Mouse (Mus musculus): ENCODE measurements around the gene Ap3s2. TPM values are rescaled to one million over a fixed set of nuclear protein-coding genes. Genes with fewer than 3 reads are reported as not detected.

The Ap3s2 gene
- total RNA-seq, 2 experiments from 2014 or later = 38.4 to 42.4 TPM

- DNase-seq (ENCODE audit: low spot score in 2 of 2) = no peak
- intact Hi-C loops (cut with DNase I) = no loop called here
Observed at GRCm38 (mm10) chr7:79892576-79893428, 27.6 kb downstream of the Ap3s2 start.

- DNase-seq (ENCODE audit: low spot score in 2 of 2) = no peak
- intact Hi-C loops (cut with DNase I) = no loop called here
Observed at GRCm38 (mm10) chr7:79890436-79891221, 29.8 kb downstream of the Ap3s2 start.

DNA sequence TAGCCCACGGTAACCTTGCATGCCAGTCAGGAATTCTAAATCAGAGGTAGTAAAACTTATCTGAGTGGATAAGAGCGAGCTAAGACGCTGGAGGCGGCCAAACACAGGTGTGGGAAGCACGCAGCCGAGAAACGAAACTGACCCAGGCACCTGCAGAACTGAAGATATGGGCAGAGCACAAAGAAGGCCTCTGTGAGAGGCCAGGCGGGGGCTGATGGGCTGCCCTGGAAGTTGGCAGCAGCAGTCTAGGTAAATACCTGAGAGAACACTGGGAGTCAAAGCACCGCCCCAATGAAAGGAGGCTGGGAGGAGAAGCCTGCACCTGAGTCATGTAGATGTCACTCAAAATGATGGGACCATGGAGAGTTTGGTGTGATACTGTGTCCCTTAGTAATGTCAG, 31.8 kb downstream of the Ap3s2 start:
- no peak for DNase-seq (ENCODE audit: low spot score in 2 of 2)
- intact Hi-C loops (cut with DNase I) = no loop called here

GRCm38 (mm10) chr7:79883613-79884334, 36.7 kb downstream of the Ap3s2 start:
- DNase-seq (ENCODE audit: low spot score in 2 of 2) = no peak
- intact Hi-C loops (cut with DNase I) = no loop called here

DNA sequence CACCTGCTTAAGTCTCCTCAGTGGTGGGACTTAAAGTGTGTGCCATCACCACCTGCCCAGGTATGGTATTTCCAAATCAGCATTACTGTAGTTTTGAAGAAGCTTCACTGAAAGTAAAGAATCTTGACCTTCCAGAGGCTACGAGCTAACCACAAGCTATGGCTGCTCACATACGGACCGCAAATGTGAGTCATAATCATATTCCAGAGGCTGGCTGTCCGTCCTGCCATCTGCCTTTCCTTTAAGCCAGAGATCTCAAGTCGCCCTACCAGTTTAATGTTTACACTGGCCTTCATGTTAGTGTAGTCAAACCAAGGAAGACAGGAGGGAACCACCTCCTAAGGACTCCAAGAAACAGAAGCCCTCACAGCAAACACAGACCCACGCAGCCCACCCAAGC, 38.5 kb downstream of the Ap3s2 start:
- DNase-seq (ENCODE audit: low spot score in 2 of 2) = no peak
- intact Hi-C loops (cut with DNase I) = no loop called here

DNA sequence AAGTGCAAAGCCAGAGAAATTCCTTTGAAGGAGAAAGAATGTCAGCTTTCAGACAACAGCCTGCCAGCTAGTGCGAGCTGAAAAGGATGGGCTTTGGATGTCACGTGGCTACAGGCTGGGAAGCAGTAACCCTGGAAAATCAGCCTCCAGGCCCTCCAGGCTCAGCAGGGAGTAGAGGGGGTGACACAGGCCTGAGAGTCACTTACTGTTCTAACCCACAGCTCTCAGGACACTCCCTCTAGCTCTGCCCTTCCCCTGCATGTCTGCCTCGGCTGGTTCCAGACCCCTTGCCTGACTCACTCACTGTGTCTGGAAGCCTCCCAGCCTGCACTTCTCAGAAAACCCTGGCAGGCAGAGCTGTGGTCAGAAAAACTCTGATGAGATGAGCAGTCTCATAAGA, 39.5 kb downstream of the Ap3s2 start:
- intact Hi-C loops (cut with DNase I) = no loop called here
- DNase-seq (ENCODE audit: low spot score in 2 of 2) = no peak

- DNase-seq (ENCODE audit: low spot score in 2 of 2) = no peak
- intact Hi-C loops (cut with DNase I) = no loop called here
Observed at GRCm38 (mm10) chr7:79880033-79880432, 40.4 kb downstream of the Ap3s2 start.

DNA sequence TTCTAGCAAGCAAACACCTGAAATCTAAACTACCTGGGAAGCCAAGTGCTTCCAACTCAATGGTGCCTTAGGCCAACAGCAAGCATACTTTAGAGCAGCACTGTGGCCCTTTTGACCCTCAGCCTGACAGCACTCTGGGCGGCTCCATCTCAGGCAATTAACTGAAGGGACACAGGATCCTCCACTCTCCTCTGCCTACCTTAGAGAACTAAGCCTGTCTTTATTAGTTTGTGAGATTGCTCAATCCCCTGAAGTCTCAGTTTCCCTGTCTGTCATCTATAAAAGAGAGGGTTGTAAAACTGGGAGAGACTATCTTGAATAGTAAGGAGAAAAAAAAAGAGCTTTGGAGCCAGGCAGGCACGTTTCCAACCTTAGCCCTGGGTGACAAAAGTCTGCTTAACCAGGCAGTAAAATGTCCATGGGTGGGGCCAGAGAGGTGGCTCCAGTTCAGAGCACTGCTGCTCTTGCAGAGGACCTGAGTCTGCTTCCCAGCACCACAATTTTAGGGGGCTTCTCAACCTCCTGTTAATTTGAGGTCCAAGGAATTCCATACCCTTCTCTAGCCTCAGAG, 41.9 kb downstream of the Ap3s2 start:
- DNase-seq (ENCODE audit: low spot score in 2 of 2) = no peak
- intact Hi-C loops (cut with DNase I) = no loop called here

- intact Hi-C loops (cut with DNase I) = no loop called here
- DNase-seq (ENCODE audit: low spot score in 2 of 2) = no peak
Observed at GRCm38 (mm10) chr7:79873407-79873806, 47.0 kb downstream of the Ap3s2 start.

- intact Hi-C loops (cut with DNase I) = no loop called here
- no peak for DNase-seq (ENCODE audit: low spot score in 2 of 2)
Observed at GRCm38 (mm10) chr7:79871797-79872345, 48.6 kb downstream of the Ap3s2 start.

DNA sequence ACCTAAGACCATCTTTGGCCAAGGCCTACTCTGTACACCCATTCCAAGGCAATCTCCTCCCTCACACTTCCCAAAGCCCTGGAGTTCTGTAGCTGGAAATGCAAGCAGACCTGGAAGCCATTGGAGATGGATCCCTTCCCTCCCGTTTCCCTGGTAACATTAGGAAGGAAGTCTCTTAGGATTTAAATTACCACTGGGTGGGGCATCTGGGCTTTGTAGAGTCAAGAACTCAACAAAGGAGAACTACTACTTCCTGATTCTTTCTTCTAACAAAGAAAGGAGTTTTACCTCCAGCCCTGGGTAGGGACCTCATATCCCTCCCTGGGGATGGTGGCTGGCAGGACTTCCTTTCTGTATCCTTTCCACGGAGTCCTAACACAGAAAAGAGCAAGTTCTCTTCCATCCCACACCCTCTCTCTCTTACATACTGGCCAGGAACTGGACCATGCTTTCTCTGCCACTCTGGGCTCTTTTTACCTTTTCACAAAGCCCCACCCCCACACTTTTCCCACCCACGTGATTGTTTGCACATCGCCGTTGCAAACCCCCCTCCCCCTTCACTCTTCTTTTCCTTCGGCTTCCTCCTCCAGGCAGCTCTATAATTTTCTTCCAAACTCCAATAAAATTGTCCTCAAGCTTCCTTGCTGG, 51.3 kb downstream of the Ap3s2 start:
- intact Hi-C loops (cut with DNase I) = no loop called here
- DNase-seq (ENCODE audit: low spot score in 2 of 2) = no peak

DNA sequence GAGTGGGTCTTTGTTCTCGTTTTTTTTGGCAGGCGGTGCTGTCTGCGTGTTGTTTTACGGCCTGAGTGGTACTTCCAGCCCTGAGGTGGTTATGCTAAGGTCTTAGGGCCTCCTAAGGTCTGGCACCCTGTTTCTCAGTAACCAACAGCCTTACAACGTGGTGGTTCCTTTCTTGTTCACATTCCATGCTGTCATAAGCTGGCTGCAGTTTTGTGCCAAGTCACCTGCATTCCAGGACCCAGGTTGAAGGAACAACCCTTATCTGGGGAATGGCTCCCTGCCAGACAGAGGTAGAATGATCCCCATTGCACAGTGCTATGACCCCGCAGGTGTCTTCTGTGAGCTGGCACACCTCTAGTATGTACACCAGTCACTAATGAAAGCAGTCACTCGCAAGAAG, 52.0 kb downstream of the Ap3s2 start:
- DNase-seq (ENCODE audit: low spot score in 2 of 2) = no peak
- intact Hi-C loops (cut with DNase I) = no loop called here

GRCm38 (mm10) chr7:79867861-79868260, 52.6 kb downstream of the Ap3s2 start:
- intact Hi-C loops (cut with DNase I) = no loop called here

GRCm38 (mm10) chr7:79866294-79867000, 54.0 kb downstream of the Ap3s2 start:
- intact Hi-C loops (cut with DNase I) = no loop called here

More at GRCm38 (mm10) chr7:79867861-79868260, 52.6 kb downstream of the Ap3s2 start:
- DNase-seq (ENCODE audit: low spot score in 2 of 2) = no peak

DNA sequence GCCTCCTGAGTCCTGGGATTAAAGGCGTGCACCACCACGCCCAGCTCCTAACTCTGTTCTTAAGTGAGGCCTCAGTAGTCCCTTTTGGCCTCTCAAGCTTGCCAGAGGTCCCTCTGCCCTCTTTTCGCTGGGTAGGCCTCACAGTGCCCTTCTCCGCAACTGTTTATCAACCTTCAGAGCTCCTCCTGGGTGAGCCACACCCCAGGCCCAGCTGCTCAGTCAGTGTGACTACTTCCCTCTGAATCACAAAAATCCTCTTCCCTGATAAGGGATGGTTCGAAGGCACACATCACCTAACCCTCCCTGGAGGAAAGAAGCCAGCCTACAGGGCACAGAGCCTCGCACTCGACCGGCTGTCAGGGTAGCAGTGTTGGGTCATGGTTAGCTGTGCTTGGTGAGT, 58.7 kb downstream of the Ap3s2 start:
- intact Hi-C loops (cut with DNase I) = no loop called here

More at GRCm38 (mm10) chr7:79866294-79867000, 54.0 kb downstream of the Ap3s2 start:
- no peak for DNase-seq (ENCODE audit: low spot score in 2 of 2)

GRCm38 (mm10) chr7:79860811-79861210, 59.6 kb downstream of the Ap3s2 start, which contains the start of gene Anpep:
Gene Anpep, minus strand, starts transcription at chr7:79861059.
- intact Hi-C loops (cut with DNase I) = no loop called here
- DNase-seq (ENCODE audit: low spot score in 2 of 2) = no peak

More for the DNA sequence above, 58.7 kb downstream of the Ap3s2 start:
- DNase-seq (ENCODE audit: low spot score in 2 of 2) = no peak

DNA sequence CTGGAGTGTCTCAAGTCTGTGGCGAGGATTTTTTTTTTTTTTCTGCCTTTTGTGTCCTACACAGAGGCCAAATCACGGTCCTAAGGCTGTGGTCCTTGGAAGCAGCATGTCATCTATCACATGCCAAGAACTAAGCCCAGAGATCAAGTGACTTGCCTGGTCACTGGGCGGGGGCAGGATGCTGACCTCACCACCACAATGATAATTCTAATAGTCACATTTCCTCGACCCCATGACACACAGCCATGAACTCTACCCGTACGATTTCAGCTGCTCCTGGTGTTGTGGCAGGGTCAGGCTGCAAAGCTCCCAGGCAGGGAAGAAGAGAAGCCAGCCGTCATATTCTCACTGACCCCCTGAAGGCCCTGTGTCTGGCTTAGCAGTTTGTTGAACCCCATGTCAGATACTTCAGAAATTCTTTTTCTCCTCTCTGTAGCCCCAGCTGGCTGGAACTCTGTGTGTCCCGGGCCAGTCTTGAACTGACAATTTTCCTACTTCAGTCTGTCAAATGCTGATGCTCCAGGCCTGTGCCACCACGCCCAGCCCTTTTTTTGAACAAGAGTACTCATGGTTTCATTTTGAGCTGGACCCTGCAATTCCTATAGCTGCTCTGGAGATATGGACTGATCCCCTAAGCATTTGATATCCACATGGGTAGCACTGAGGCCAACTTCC, 61.4 kb downstream of the Ap3s2 start:
- intact Hi-C loops (cut with DNase I) = no loop called here
- no peak for DNase-seq (ENCODE audit: low spot score in 2 of 2)
